Mouse (Mus musculus): ENCODE data around the gene Gm17428.
A peak's percentile ranks its signal among the peaks of the same experiment; 100 is the strongest.
"Not testable (repeated sequence)": the region's sequence is repeated elsewhere in the genome, so short reads cannot be mapped to it uniquely, and the experiment has no call there.

Gene Gm17428

GRCm38 (mm10) chr14:54992196-54992595 is 15.5 kb downstream of the Gm17428 start:
- no peak for DNase-seq

DNA sequence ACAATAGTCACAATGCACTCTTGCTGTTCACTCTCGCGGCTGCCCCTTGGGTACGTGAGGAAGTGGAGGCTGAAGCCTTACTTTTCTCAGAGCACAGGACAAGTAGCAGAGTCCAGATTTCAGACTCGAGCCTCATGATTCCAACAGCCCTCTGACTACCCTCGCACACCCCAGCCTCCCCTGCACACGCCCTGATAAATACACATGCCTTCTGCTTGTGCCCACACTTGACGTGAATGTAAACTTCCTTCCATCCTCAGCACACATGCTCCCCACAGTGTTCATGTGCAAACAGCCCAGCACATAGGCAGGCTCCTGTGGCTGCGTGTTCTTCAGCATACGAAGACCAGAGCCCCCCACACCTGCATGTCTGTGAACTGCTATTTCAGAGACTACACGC is 16.9 kb downstream of the Gm17428 start:
- peak; percentile 42 to 65 for DNase-seq

GRCm38 (mm10) chr14:54994136-54994868 is 17.6 kb downstream of the Gm17428 start, which contains the start of gene Myh7:
Gene Myh7, minus strand, starts transcription at chr14:54994626.
- DNase-seq, result no peak

GRCm38 (mm10) chr14:54994869-54995186 is 18.1 kb downstream of the Gm17428 start:
- no peak for DNase-seq

- DNase-seq, result no peak
Measured at GRCm38 (mm10) chr14:54995457-54996138, 18.9 kb downstream of the Gm17428 start.

DNA sequence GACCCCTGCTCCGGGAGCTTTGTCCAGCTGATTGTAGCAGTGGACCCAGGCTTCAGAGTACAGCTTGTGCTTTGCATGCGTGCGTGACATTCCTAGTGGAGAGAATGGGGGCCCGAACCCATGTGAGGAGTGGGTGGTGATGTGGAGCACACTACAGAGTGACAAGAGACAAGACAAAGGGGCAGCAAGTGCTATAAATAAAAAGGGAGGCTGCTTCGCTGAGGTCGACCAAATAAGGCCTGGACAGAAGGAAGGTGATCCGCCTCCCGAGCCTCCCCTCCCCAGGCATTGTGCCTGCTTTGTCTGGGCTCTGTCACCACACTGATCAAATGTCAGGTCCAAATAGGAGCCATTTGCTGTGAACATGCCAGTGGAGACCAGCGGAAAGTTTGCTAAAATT is 20.1 kb downstream of the Gm17428 start:
- DNase-seq, result no peak

DNA sequence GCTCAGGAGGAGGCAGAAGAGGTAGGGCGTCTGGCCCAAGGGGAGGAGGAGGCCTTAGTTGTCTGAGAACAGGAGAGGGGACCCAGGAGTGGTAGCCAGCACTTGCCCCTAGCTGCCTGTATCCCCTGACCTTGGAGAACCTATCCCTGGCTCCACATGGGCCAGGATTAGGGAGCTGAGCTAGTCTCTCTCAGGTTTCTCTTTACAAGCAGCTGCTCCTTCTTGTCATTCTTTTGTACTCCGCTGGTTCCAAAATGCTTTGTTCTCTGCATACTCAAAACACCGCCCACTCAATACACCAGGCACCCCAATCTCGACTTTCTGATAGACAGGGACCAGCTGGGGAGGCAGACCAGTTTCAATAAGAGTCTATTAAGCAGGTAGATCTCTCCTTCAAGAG is 20.6 kb downstream of the Gm17428 start:
- no peak for DNase-seq

DNA sequence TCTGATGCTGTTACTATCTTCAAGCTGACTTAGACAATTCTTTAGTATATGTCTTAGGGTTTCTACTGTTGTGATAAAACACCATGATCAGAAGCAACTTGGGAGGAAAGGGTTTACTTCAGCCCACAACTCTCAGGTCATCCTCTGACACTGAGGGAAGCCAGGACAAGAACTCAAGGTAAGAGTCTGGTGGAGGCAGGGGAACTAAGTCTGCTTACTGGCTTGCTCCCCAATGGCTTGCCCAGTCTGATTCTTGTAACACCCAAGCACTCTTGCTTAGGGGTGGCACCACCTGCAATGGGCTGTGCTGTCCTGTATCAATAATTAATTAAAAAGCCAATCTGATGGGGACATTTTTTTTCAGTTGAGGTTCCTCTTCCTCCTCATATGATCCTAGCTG is 21.9 kb downstream of the Gm17428 start:
- DNase-seq, result no peak

DNA sequence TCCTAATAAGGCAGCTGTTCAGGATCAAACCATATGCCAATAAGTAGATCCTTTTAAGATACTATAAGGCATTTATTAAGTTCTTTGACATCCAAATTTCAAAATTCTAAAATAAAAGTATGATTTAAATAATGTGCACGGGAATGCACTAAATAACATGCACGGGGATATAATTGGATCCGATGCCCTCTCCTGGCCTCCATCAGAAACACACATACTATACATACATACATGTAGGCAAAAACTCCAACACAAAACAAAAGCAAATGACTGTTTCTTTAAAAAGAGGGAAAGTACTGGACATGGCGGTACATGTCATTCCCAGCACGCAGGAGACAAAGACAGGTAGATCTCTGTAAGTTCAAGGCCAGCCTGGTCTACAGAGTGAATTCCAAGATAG is 23.1 kb downstream of the Gm17428 start:
- not testable (repeated sequence) for DNase-seq

DNA sequence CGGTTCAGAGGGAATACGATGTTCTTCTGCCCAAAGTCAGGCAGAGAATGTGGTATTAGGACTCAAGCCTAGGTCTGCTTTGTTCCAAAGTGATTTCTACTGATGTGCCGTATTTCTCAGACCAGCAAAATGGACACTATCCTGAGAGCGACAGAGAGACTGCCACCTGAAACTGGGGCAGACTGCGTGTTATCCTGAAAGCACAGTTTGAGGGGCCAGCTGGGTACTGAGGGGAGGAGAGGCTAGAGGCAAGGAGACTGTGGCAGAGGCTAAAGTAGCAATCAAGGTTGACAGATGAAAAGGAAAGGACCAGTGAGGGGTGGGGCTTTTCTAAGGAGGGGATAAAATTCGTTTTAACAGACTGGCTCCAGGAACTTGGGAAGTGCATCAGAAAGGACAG is 24.1 kb downstream of the Gm17428 start:
- DNase-seq, result no peak

GRCm38 (mm10) chr14:55001446-55001845 is 24.7 kb downstream of the Gm17428 start:
- no peak for DNase-seq

GRCm38 (mm10) chr14:55001938-55002686 is 25.4 kb downstream of the Gm17428 start:
- DNase-seq, result no peak

- no peak for DNase-seq
Measured at GRCm38 (mm10) chr14:55002687-55003120, 26.0 kb downstream of the Gm17428 start.

DNA sequence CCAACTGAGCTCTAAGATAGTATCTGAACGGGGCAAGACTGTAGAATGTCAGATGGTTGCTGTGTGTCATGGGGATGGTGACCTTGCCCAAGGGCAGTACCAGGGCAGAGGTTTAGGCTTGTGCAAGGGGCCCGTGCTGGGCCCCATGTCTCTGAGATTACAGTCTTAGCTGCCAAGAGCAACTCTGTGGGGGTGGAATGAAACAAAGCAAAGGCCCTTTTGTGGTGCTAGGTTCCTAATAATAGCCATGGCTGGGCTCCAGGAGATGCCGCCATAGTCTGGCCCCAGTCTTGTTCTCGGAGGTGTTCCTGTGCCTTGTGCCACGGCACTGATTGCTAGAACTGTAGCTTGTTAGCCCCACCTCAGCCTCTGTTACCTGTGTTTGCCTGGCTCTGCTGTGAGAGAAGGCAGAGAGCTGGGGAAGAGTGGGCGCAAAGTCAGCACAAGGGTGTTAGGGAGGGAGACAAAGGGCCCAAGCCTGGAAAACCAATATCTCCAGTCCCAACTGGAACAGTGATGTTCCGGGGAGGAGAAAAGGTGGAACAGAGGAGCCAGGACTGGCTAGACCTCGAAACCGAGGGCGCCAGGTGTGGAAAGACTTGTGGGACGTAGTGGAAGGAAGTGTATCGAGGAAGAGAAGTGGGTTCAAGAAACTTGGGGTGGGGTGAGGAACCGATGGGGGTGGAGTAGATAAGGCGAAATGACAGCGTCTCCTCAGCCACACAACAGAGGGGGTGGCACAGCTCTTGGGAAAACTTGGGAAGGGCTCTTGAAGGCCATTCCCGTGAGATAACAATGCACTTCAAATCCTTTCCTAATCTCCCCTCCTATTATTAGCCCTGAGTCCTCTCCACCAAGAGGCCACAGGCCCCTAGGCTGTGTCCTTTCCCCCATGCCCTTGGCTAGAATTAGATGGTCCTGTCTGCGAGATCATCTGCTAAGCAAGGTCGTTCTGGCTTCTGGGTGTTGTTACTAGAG is 27.4 kb downstream of the Gm17428 start:
- peak; percentile 44 to 61 for DNase-seq

DNA sequence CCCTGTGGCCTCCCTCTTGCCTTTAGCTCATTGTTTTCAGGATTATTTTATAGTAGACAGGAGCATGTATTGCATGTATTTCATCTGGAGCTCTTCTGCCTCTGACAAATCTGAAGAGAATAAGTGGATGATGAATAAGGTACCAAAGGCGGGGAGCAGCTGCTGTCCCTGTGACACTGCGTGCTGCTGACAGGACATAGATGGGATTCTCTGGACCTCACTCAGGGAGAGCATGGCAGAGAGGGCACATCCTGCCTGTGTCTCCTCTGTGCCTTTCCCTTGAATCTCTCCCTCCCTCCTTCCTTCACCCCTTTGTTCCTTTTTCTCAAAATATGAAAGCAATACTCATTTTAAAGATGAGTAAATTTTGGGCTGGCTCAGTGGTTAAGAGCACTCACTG is 28.8 kb downstream of the Gm17428 start:
- no peak for DNase-seq

DNA sequence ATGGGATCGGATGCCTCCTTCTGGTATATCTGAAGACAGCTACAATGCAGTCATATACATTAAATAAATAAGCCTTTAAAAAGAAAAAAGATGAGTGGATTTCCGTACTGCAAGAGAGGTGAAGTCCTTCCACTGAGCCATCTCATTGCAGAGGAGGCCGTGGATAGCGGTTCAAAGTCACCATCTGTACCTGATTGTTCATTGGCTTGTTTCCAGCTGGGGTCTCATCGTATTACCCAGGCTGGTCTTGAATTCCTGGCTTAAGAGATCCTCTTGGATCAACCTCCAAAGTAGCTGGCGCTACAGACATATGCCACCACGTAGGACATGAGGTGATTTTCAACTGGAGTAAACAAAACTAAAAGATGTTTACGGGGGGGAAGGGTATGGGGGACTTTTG is 29.2 kb downstream of the Gm17428 start:
- no peak for DNase-seq

- no peak for DNase-seq
Measured at GRCm38 (mm10) chr14:55006541-55006940, 29.8 kb downstream of the Gm17428 start.

DNA sequence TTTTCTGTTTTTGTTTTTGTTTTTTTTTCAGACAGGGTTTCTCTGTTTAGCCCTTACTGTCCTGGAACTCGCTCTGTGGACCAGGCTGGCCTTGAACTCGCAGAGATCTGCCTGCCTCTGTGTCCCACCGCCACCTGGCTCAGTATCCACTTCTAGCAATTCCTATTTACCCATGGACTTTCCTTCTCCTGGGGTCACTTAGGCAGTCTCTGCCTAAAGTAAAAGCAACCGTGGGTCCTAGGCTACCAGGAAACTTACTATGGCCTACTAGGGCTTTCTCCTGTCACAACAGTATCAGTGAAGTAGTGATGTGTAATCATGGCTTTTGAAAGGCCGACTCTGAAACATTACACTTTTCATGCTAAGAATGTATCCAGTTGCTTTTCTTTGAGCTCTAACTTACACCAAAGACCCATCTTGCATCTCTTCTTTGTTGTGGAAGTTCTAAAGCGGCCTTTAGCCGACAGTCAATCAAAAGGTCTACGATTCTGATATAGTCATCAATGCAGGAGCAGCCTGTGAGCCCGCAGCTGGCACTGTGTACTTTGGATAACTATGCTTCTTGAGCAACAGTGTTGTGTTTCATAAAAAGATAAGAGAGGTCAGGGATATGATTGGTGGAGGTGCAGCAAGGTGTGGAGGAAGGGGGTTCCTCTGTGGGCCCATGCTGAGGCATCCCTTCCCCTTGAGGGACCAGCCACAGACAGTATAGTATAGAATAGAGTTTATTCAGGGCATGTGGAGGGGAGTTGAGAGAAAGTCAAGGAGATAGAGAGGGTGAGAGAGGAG is 30.6 kb downstream of the Gm17428 start:
- DNase-seq, result no peak

GRCm38 (mm10) chr14:55008417-55008816 is 31.7 kb downstream of the Gm17428 start:
- DNase-seq, result no peak

- no peak for DNase-seq
Measured at GRCm38 (mm10) chr14:55011116-55011515, 34.4 kb downstream of the Gm17428 start.

GRCm38 (mm10) chr14:55014591-55014990 is 37.9 kb downstream of the Gm17428 start:
- no peak for DNase-seq
